Mouse (Mus musculus): ENCODE results near the gene Smad6. TPM values are rescaled to one million over a fixed set of nuclear protein-coding genes. Genes with fewer than 3 reads are reported as not detected.

Smad6 gene
- polyA plus RNA-seq, 1 experiment from 2014 or later: 1.6 TPM

DNA sequence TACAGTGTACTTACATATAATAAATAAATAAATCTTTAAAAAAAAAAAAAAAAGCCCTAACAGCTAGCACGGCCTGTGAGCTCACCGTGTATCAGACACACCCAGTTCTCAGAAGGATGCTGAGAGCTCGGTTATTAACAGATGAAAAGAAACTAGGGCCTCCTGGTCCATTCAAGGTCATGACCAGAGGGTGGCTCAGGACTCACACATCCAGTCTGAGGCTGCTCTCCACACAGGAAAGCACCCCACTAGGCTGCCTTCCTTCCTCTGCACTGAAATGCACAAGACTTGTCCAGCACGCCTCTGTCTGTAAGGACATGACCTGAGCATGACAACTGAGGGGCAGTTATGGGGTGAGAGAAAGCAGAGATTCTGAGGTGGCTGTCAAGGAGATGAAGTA is 50.3 kb downstream of the Smad6 start:
- Histone ChIP-seq H3K9ac (ENCODE audit: low read depth, low read length) (no peak overlapping the region), H3K4me3 (ENCODE audit: low read length) (no peak overlapping the region), H3K36me3 (ENCODE audit: control insufficient read depth, insufficient read depth, low read length) (no peaks in the 10 kb centered on the region), H3K4me2 (ENCODE audit: low read length) (no peak overlapping the region), H3K4me1 (ENCODE audit: control insufficient read depth, insufficient read depth, low read depth, low read length) (peaks cover 23% of the 10 kb centered on the region), H3K27ac (ENCODE audit: low read depth, low read length) (no peak overlapping the region), H3K27me3 (replicated peaks; ENCODE audit: control insufficient read depth, insufficient read depth, low read length) (no peaks in the 10 kb centered on the region), H3K9me3 (ENCODE audit: control insufficient read depth, low read length) (no peaks in the 10 kb centered on the region)
- ATAC-seq: no peak
- 74% methylated on average over 4 of the region's 4 CpGs for WGBS

DNA sequence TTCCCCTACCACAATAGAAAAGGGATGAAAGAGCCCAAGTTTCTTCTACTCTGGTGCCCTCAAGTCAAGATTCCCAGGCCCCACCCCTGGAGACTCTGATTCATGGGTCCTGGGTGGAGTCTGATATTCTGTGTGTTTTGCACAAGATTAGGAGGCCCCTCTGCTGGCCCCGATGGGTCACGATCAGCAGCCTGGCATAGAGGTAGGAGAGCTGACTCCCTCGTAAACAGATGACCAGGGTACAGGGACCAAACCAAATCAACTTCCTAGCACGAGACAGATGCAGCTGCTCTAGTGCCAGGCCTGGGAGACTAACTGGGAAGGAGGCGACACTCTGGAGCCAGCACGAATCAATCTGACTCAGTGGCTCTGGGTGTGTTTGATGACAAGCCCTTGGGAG is 51.0 kb downstream of the Smad6 start:
- H3K9me3 ChIP-seq (ENCODE audit: control insufficient read depth, low read length): no peaks in the 10 kb centered on the region
- H3K4me3 ChIP-seq (ENCODE audit: low read length): no peak overlapping the region
- H3K4me2 ChIP-seq (ENCODE audit: low read length): no peak overlapping the region
- ATAC-seq: no peak
- H3K9ac ChIP-seq (ENCODE audit: low read depth, low read length): no peak overlapping the region
- peak overlapping the region; percentile 12; the same call in 1 of the 2 replicates for H3K27ac ChIP-seq (ENCODE audit: low read depth, low read length)
- 71% methylated on average over 6 of the region's 6 CpGs for WGBS
- H3K27me3 ChIP-seq (replicated peaks; ENCODE audit: control insufficient read depth, insufficient read depth, low read length): no peaks in the 10 kb centered on the region
- no peaks in the 10 kb centered on the region for H3K36me3 ChIP-seq (ENCODE audit: control insufficient read depth, insufficient read depth, low read length)
- peaks cover 18% of the 10 kb centered on the region for H3K4me1 ChIP-seq (ENCODE audit: control insufficient read depth, insufficient read depth, low read depth, low read length)

DNA sequence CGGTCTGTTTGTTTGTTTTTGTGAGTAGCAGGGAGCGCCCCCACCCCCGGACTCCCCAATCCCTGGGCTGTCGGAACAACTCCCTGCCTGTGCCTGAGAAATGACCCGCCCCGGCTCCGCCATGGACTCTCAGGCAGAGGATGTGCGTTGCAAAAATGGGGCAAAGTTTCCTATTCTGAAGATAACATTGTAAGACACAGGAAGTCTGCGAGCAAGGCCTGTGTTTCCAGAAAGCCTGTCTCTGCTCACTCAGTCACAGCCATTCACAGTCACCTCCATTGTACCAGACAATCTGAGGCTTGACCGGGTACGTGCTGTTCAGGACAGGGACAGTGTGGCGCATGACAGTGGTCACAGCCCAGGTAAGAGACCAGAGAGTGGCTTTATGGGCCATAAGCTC is 51.5 kb downstream of the Smad6 start:
- no peaks in the 10 kb centered on the region for H3K27me3 ChIP-seq (replicated peaks; ENCODE audit: control insufficient read depth, insufficient read depth, low read length)
- 80% methylated on average over 12 of the region's 12 CpGs for whole genome bisulfite sequencing
- no peak overlapping the region for H3K4me2 ChIP-seq (ENCODE audit: low read length)
- peak overlapping the region; percentile 12; the same call in 1 of the 2 replicates for H3K27ac ChIP-seq (ENCODE audit: low read depth, low read length)
- H3K9me3 ChIP-seq (ENCODE audit: control insufficient read depth, low read length): no peaks in the 10 kb centered on the region
- peaks cover 20% of the 10 kb centered on the region for H3K4me1 ChIP-seq (ENCODE audit: control insufficient read depth, insufficient read depth, low read depth, low read length)
- no peak overlapping the region for H3K9ac ChIP-seq (ENCODE audit: low read depth, low read length)
- no peak for ATAC-seq
- H3K36me3 ChIP-seq (ENCODE audit: control insufficient read depth, insufficient read depth, low read length): no peaks in the 10 kb centered on the region
- H3K4me3 ChIP-seq (ENCODE audit: low read length): no peak overlapping the region

DNA sequence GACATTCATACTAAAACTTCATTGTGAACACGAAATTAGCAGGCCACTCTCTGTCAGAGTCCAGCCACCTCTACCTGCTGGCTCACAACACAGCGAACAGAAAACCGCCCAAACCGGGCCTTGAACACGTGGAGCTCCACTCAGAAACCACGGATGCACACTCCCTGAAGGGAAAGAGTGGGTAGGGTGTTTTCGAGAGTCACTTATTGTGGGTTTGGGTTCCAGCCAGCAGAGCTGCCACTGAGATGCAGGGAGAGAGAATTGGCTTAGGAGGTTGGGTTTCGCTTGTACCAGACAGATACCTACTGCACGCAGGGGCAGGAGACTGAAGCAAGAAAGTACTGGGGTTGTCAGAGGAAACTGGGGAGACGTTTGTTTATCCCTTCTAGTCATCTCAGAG is 52.4 kb downstream of the Smad6 start:
- WGBS: 78% methylated on average over 10 of the region's 10 CpGs
- no peak overlapping the region for H3K27ac ChIP-seq (ENCODE audit: low read depth, low read length)
- no peak overlapping the region for H3K4me3 ChIP-seq (ENCODE audit: low read length)
- no peak overlapping the region for H3K9ac ChIP-seq (ENCODE audit: low read depth, low read length)
- no peaks in the 10 kb centered on the region for H3K36me3 ChIP-seq (ENCODE audit: control insufficient read depth, insufficient read depth, low read length)
- H3K4me2 ChIP-seq (ENCODE audit: low read length): no peak overlapping the region
- no peaks in the 10 kb centered on the region for H3K27me3 ChIP-seq (replicated peaks; ENCODE audit: control insufficient read depth, insufficient read depth, low read length)
- no peaks in the 10 kb centered on the region for H3K9me3 ChIP-seq (ENCODE audit: control insufficient read depth, low read length)
- no peak for ATAC-seq
- H3K4me1 ChIP-seq (ENCODE audit: control insufficient read depth, insufficient read depth, low read depth, low read length): peaks cover 21% of the 10 kb centered on the region

DNA sequence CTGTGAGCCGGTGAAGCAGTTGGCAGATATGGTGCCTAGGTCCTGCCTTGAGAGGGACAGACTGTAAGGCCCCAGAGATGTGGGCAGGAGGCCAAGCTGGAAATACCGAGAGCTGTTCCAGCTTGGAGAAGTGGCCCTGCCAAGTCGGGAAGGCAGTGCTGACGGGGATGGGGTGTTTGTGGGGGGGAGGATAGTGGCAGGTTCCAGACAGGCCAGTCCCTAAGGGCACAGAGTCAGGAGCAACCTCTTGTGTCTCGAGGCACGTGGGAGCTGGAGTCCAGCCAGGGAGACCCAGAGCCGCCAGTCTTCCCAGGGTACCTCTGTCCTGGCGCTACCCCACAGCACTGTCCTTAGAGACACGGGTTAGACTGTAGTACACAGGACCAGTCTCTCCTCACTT is 53.3 kb downstream of the Smad6 start:
- H3K4me2 ChIP-seq (ENCODE audit: low read length): no peak overlapping the region
- H3K4me1 ChIP-seq (ENCODE audit: control insufficient read depth, insufficient read depth, low read depth, low read length): peaks cover 21% of the 10 kb centered on the region
- peak overlapping the region; percentile 67; the same call in 1 of the 2 replicates for H3K27ac ChIP-seq (ENCODE audit: low read depth, low read length)
- no peak overlapping the region for H3K9ac ChIP-seq (ENCODE audit: low read depth, low read length)
- H3K27me3 ChIP-seq (replicated peaks; ENCODE audit: control insufficient read depth, insufficient read depth, low read length): no peaks in the 10 kb centered on the region
- no peaks in the 10 kb centered on the region for H3K36me3 ChIP-seq (ENCODE audit: control insufficient read depth, insufficient read depth, low read length)
- H3K9me3 ChIP-seq (ENCODE audit: control insufficient read depth, low read length): no peaks in the 10 kb centered on the region
- ATAC-seq: peak; percentile 87
- 35% methylated on average over 9 of the region's 9 CpGs for WGBS
- no peak overlapping the region for H3K4me3 ChIP-seq (ENCODE audit: low read length)

DNA sequence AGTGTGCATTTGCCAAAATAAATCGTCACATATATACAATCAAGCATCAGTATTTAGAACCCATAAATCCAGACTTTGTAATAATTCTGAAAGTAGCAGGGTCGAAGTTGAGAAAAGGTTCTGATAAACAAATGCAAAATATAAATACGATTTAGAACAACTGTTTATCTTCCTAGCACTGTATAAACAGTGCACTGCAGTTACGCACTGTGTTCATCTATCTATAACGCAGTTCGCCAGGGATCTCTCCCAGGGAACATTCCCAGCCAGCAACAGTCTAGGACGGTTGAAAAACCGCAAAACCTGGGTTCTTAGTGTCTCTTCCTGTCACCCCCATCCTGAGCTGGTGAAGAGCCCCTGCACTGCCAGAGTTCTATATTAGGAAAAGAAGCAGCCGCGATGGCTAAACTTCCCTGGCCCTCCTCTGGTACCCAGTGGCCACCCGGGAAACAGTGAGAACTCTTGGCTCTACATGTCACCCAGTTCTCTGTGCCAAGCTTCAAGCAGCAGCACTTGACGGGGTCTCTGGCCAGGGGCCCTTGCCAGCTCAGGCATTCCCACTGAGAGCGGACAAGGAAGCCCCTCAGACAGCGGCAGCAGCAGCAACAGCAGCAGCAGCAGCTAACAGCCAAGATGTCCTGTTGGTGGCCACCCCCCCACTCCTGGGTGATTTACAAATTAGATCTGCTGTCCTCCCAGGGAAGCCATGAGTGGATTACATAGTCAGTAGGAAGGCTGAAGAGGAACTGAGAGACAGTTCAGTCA is 54.3 kb downstream of the Smad6 start:
- peak; percentile 47; the same call in 1 of the 2 replicates for ATAC-seq
- peaks cover 21% of the 10 kb centered on the region for H3K4me1 ChIP-seq (ENCODE audit: control insufficient read depth, insufficient read depth, low read depth, low read length)
- H3K27ac ChIP-seq (ENCODE audit: low read depth, low read length): peak overlapping the region; percentile 67
- no peak overlapping the region for H3K9ac ChIP-seq (ENCODE audit: low read depth, low read length)
- no peak overlapping the region for H3K4me3 ChIP-seq (ENCODE audit: low read length)
- H3K36me3 ChIP-seq (ENCODE audit: control insufficient read depth, insufficient read depth, low read length): no peaks in the 10 kb centered on the region
- 55% methylated on average over 14 of the region's 14 CpGs for WGBS
- H3K4me2 ChIP-seq (ENCODE audit: low read length): no peak overlapping the region
- no peaks in the 10 kb centered on the region for H3K9me3 ChIP-seq (ENCODE audit: control insufficient read depth, low read length)
- H3K27me3 ChIP-seq (replicated peaks; ENCODE audit: control insufficient read depth, insufficient read depth, low read length): no peaks in the 10 kb centered on the region

DNA sequence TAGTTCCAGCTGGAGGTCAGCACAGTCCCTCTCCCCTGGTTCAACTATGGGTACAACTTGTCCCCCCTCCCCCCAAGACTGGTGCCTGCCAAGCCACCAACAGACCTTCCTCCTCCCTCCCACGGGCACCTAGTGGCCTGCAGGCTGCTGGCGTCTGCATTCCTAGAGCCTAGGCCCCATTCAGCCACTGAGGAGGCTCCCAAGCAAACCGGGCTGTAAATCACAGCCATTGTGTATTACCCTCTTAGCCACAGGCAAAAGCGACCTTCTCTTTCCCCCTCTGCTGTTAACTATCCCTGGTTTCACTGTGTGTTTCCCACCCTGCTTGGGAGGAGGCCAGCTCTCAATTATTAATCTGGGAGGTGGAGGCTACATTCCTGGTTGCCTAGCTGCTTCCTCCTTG is 56.3 kb downstream of the Smad6 start:
- 8% methylated on average over 4 of the region's 4 CpGs for WGBS
- no peak overlapping the region for H3K4me3 ChIP-seq (ENCODE audit: low read length)
- peak overlapping the region; percentile 34; the same call in 1 of the 2 replicates for H3K27ac ChIP-seq (ENCODE audit: low read depth, low read length)
- H3K9me3 ChIP-seq (ENCODE audit: control insufficient read depth, low read length): no peaks in the 10 kb centered on the region
- H3K36me3 ChIP-seq (ENCODE audit: control insufficient read depth, insufficient read depth, low read length): no peaks in the 10 kb centered on the region
- no peaks in the 10 kb centered on the region for H3K27me3 ChIP-seq (replicated peaks; ENCODE audit: control insufficient read depth, insufficient read depth, low read length)
- no peak overlapping the region; the same call in 1 of the 2 replicates for H3K9ac ChIP-seq (ENCODE audit: low read depth, low read length)
- H3K4me1 ChIP-seq (ENCODE audit: control insufficient read depth, insufficient read depth, low read depth, low read length): peaks cover 21% of the 10 kb centered on the region
- ATAC-seq: no peak
- no peak overlapping the region for H3K4me2 ChIP-seq (ENCODE audit: low read length)

DNA sequence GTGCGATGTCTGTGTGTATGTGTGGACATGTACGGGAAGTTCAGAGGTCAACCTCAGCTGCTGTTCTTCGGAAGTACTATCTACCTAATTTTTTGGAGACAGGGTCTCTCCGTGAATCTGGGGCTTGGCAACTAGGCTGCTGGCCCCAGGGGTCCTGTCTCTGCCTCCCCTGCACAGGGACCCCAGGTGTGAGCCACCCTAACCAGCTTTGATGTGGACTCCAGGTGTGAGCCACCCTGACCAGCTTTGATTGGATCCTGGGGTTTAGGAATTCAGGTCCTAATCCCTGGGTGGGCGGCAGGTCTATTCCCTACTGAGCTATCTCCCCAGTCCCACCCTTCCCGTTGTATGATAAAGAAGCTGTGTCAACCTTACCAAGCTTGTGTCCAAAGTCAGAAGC is 60.0 kb downstream of the Smad6 start:
- peaks cover 29% of the 10 kb centered on the region for H3K4me1 ChIP-seq (ENCODE audit: control insufficient read depth, insufficient read depth, low read depth, low read length)

DNA sequence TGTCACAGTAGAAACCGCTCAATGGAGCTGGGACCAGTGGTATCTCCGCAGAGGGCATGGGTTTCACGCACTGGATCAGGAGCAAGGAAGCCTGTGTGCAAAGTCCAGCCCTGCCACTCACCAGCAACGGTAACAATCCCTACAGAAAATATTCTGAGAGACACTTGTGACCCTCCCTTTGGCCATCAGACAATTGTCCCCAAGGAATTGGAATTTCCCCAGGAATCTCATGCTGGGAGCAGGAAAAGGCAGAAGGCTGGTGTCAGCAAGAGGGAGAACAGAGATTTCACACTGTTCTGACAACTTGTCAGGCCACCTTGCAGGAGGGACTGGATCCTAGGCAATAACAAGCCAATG is 61.1 kb downstream of the Smad6 start:
- Histone ChIP-seq H3K27me3 (replicated peaks; ENCODE audit: control insufficient read depth, insufficient read depth, low read length) (no peaks in the 10 kb centered on the region; the same call in 1 of the 2 replicates), H3K36me3 (ENCODE audit: control insufficient read depth, insufficient read depth, low read length) (no peaks in the 10 kb centered on the region), H3K9me3 (ENCODE audit: control insufficient read depth, low read length) (no peaks in the 10 kb centered on the region), H3K4me1 (ENCODE audit: control insufficient read depth, insufficient read depth, low read depth, low read length) (peaks cover 29% of the 10 kb centered on the region), H3K27ac (ENCODE audit: low read depth, low read length) (no peak overlapping the region; the same call in 1 of the 2 replicates), H3K4me3 (ENCODE audit: low read length) (no peak overlapping the region), H3K9ac (ENCODE audit: low read depth, low read length) (no peak overlapping the region), H3K4me2 (ENCODE audit: low read length) (no peak overlapping the region)
- 11% methylated on average over 4 of the region's 4 CpGs for WGBS
- no peak for ATAC-seq

More for the DNA sequence above, 60.0 kb downstream of the Smad6 start:
- no peaks in the 10 kb centered on the region for H3K36me3 ChIP-seq (ENCODE audit: control insufficient read depth, insufficient read depth, low read length)
- no peak for ATAC-seq
- no peak overlapping the region for H3K4me2 ChIP-seq (ENCODE audit: low read length)
- no peaks in the 10 kb centered on the region for H3K9me3 ChIP-seq (ENCODE audit: control insufficient read depth, low read length)
- H3K9ac ChIP-seq (ENCODE audit: low read depth, low read length): no peak overlapping the region
- no peak overlapping the region for H3K27ac ChIP-seq (ENCODE audit: low read depth, low read length)
- H3K4me3 ChIP-seq (ENCODE audit: low read length): no peak overlapping the region
- no peaks in the 10 kb centered on the region; the same call in 1 of the 2 replicates for H3K27me3 ChIP-seq (replicated peaks; ENCODE audit: control insufficient read depth, insufficient read depth, low read length)
- WGBS: 73% methylated on average over 6 of the region's 6 CpGs
